Mouse (Mus musculus): Measurements from ENCODE around the gene Ttf2.

DNA sequence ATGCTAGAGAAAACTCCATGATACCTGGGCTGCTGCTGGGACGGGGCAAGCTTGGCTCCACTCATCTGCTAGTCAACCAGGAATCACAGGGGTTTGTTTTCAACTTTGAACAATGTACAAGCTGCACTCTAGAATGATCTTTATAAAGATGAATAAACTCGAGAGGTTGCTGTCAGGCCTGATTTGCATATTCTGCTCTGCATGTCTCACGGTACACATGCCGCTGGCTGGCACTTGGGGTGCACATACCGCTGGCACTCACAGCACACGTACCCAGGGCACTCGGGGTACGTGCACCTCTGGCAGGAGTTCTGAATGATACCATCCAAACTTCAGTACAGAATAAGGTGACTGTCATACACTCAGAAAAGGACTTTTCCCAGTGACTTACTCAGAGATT is 43.1 kb upstream of the Ttf2 start:
- TF ChIP-seq CTCF (IDR thresholded peaks at IDR 0.05; ENCODE audit: insufficient read depth, low read depth, low read length) (no peak), POLR2A (IDR thresholded peaks at IDR 0.05; ENCODE audit: insufficient read depth, low read depth, low read length) (no peak)

All from olfactory bulb, adult 2 months (tissue).